Mouse (Mus musculus) embryonic facial prominence, embryonic 10.5 days (tissue): ENCODE measurements around the gene Ccl22. TPM values are rescaled to one million over a fixed set of nuclear protein-coding genes. Genes with fewer than 3 reads are reported as not detected.

Experiments used
- DNase-seq: peaks from one replicate; pipeline ENCODE4 v3.0.0-alpha.2; 2017; ENCODE audit warnings: low spot score
- H3K27ac ChIP-seq: fragments of 300-500 bp; sonication (generic); replicated peaks from 2 replicates; pipeline ENCODE4 v1.5.1; 2016; ENCODE audit warnings: mild to moderate bottlenecking
- H3K27me3 ChIP-seq: fragments of 300-500 bp; sonication (generic); replicated peaks from 2 replicates; pipeline ENCODE4 v1.6.1; 2016; ENCODE audit warnings: low read depth, mild to moderate bottlenecking; ENCODE audit not compliant: poor library complexity, severe bottlenecking
- H3K36me3 ChIP-seq: fragments of 300-500 bp; sonication (generic); replicated peaks from 2 replicates; pipeline ENCODE4 v1.6.1; 2016; ENCODE audit warnings: mild to moderate bottlenecking, moderate library complexity
- H3K4me1 ChIP-seq: fragments of 300-500 bp; sonication (generic); 2 replicates; pipeline ENCODE4 v1.6.1; 2016
- H3K4me3 ChIP-seq: fragments of 300-500 bp; sonication (generic); 2 replicates; pipeline ENCODE4 v1.5.1; 2016; ENCODE audit warnings: mild to moderate bottlenecking, moderate library complexity
- H3K9me3 ChIP-seq: fragments of 300-500 bp; sonication (generic); 2 replicates; pipeline ENCODE4 v1.6.1; 2016; ENCODE audit warnings: mild to moderate bottlenecking
- WGBS: fragments of 180-500 bp; shearing (Covaris S2); methylation state at CpG from one replicate; pipeline ENCODE4 v1.1.7; 2016; 5-methylcytosine and 5-hydroxymethylcytosine counted together
- polyA plus RNA-seq: library from polyadenylated mRNA; unstranded; fragments of >200 nt; fragmentation: Nextera tagmentation; extraction: Ambion mirVana; gene quantifications from 2 replicates; pipeline ENCODE4 v1.2.1, GENCODE M21; 2016

Gene Ccl22
- polyA plus RNA-seq, result not detected in 2 replicates

DNA sequence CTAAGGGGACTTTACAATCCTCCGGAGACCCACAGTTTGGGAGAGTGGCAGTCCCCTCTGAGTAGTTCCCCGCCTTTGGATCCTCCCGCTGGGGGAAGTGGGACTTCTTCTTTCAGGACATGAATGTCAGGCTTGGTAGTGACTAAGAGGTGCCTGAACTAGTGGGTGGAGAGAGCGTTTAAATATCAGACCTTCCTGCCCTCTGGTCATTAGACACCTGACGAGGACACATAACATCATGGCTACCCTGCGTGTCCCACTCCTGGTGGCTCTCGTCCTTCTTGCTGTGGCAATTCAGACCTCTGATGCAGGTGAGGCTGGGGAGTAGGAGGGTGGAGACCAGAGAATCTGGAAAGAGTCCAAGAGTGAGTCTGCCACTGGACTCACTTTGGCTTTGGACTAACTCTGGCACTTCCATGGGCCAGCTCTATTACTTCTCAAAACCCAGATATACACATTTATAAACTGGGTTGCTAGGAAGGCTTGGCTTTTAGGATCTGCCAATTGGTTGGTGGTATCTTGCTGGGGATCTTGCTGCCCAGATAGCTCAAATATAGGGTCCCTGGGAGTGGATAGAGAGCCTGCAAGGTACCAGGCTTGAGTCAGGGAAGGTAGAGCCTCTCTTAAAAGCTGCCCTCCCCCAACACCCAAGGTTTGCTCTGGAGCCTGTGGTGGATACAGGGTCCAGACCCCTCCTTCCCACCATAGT lies at the start of gene Ccl22:
Ccl22 (plus strand) TSS at position 115 of the 709 bp plus-strand sequence.
- Histone ChIP-seq H3K36me3 (no peaks in the 10 kb centered on the region), H3K4me1 (no peaks in the 10 kb centered on the region), H3K27me3 (no peaks in the 10 kb centered on the region), H3K27ac (no peak within 1 kb of the TSS), H3K9me3 (no peaks in the 10 kb centered on the region), H3K4me3 (no peak within 1 kb of the TSS)
- 90% methylated on average over 7 of the region's 7 CpGs for WGBS
- DNase-seq, result no peak

- WGBS, result under 1% methylated on average over 41 of the region's 41 CpGs
- Histone ChIP-seq H3K9me3 (no peaks in the 10 kb centered on the region), H3K27ac (no peak within 1 kb of the TSS), H3K4me3 (peak within 1 kb of the TSS; percentile 57), H3K36me3 (no peaks in the 10 kb centered on the region), H3K27me3 (peaks cover 76% of the 10 kb centered on the region), H3K4me1 (peaks cover 17% of the 10 kb centered on the region)
- peak; percentile 73 for DNase-seq
Measured at GRCm38 (mm10) chr8:94695994-94696384, 49.4 kb upstream of the Ccl22 start, which contains the start of gene Pllp. TSS of gene Pllp (minus strand) at chr8:94696278.

- Histone ChIP-seq H3K27me3 (peaks cover 76% of the 10 kb centered on the region), H3K4me3 (peak overlapping the region; percentile 57; the same call in 1 of the 2 replicates), H3K36me3 (no peaks in the 10 kb centered on the region), H3K27ac (no peak overlapping the region), H3K4me1 (peaks cover 17% of the 10 kb centered on the region), H3K9me3 (no peaks in the 10 kb centered on the region)
- WGBS, result 63% methylated on average over 3 of the region's 3 CpGs
- DNase-seq, result no peak
Measured at GRCm38 (mm10) chr8:94696566-94696965, 48.8 kb upstream of the Ccl22 start.

- Histone ChIP-seq H3K9me3 (no peaks in the 10 kb centered on the region), H3K27me3 (peaks cover 63% of the 10 kb centered on the region), H3K4me1 (peaks cover 20% of the 10 kb centered on the region), H3K36me3 (no peaks in the 10 kb centered on the region), H3K4me3 (no peak overlapping the region), H3K27ac (no peak overlapping the region)
- 79% methylated on average over 6 of the region's 6 CpGs for WGBS
- peak; percentile 4 for DNase-seq
Measured at GRCm38 (mm10) chr8:94697956-94698355, 47.4 kb upstream of the Ccl22 start.

DNA sequence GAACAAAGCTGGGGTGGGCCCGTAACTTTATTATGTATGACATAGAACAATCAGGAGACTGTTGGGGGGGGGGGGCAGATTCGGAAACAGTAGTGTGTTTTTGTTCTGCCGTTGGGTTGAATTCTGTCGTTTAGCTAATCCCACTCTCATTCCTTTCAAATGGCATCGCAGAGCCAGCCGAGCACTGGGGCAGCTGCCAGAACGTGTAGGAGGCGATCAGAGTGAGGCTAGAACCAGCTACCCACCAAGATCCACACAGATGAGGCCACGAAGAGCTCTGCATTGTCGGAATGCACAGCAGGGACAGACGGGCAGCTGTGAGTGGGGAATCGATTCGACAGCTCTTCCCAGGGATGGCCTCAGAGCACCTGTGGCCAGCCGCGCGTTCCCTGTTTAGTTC lies 46.0 kb upstream of the Ccl22 start:
- H3K4me1 ChIP-seq, result peaks cover 20% of the 10 kb centered on the region
- no peak overlapping the region for H3K27ac ChIP-seq
- WGBS, result 70% methylated on average over 16 of the region's 16 CpGs
- no peak overlapping the region for H3K4me3 ChIP-seq
- no peaks in the 10 kb centered on the region for H3K9me3 ChIP-seq
- peaks cover 49% of the 10 kb centered on the region for H3K27me3 ChIP-seq
- no peaks in the 10 kb centered on the region for H3K36me3 ChIP-seq
- peak; percentile 6 for DNase-seq

DNA sequence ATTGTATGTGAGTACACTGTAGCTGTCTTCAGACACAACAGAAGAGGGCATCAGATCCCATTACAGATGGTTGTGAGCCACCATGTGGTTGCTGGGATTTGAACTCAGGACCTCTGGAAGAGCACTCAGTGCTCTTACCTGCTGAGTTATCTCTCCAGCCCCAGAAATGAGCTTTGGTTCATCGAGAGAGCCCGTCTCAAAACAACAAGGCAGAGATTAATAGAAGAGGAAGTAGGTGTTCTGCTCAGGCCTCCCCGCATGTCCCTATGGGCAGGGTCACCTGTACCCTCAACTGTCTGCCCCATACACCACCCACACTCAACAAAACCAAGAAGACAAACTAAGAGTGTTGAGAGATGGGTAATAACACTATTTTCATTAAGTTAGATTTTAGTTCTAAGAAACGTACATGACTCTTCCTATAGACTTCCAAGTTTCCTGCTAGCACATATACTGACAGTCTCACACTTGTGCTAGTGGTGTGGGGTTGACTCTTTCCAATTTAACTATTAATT lies 44.9 kb upstream of the Ccl22 start:
- DNase-seq, result peak; percentile 3
- WGBS, result 91% methylated on average over 4 of the region's 4 CpGs

DNA sequence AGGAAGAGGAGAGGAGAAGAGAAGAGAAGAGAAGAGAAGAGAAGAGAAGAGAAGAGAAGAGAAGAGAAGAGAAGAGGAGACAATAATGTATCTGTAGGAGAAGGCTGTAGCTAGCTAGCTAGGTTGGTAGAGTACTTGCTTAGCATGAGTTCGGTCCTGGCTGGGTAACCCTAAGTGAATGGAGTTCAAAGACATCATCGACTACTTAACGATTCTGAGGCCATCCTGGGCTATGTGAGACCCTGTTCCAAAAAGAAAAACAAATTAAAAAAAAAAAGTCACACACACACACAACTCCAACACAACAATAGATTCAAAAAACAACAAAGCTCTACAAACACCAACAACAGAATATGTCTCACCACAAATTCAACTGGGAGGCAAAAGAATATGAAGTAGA lies 43.2 kb upstream of the Ccl22 start:
- H3K36me3 ChIP-seq, result no peaks in the 10 kb centered on the region
- 71% methylated on average over 3 of the region's 3 CpGs for WGBS
- peaks cover 8% of the 10 kb centered on the region; the same call in 1 of the 2 replicates for H3K4me1 ChIP-seq
- no peaks in the 10 kb centered on the region for H3K9me3 ChIP-seq
- DNase-seq, result no peak
- peak overlapping the region; percentile 60 for H3K4me3 ChIP-seq
- H3K27me3 ChIP-seq, result peaks cover 26% of the 10 kb centered on the region
- no peak overlapping the region for H3K27ac ChIP-seq

More for the DNA sequence above, 44.9 kb upstream of the Ccl22 start:
- H3K27me3 ChIP-seq, result peaks cover 43% of the 10 kb centered on the region
- H3K36me3 ChIP-seq, result no peaks in the 10 kb centered on the region
- H3K27ac ChIP-seq, result no peak overlapping the region
- H3K4me3 ChIP-seq, result no peak overlapping the region
- peaks cover 12% of the 10 kb centered on the region for H3K4me1 ChIP-seq
- no peaks in the 10 kb centered on the region for H3K9me3 ChIP-seq

DNA sequence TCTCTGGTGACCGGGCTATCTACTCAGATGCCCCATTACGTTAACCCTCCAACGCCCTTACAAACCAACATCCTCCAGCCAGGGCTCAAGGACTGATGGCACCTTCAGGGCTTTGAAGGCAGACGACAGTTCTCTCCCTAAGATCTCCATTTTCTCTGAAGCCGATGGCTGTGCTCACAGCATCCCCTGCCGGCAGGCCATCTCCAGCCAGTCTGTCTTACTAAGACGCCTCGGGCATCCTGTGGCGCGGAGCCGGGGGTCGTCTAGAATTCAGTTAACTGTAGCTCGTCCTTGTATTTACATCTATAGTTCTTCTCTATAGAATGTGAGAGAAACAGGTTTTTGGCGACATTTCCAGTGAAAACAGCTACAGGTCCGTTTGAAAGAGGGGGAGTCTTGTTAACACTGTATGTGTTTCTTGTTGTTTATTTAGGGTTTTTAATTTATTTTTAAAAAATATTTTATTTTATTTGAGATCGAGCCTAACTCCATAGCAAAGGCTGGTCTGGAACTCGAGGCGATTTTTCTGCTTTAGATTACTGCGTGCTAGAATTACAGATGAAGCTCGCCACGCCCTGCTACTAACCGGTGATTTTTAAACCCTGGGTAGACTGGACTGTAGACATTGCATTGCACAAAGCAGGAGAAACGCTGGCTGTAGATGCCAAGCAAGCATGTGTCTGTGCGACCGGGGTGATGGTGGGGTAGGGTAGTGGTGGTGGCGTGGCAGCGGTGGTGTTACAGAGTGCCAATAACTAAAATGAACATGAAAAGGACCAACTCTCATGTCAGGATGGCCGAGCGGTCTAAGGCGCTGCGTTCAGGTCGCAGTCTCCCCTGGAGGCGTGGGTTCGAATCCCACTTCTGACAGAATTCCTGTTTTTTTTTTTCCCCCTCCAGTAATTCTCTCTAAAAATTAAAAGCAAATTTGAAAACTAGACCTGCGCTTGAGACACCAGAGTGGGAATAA lies 42.3 kb upstream of the Ccl22 start:
- Histone ChIP-seq H3K36me3 (no peaks in the 10 kb centered on the region), H3K4me3 (peak overlapping the region; percentile 60), H3K4me1 (peaks cover 11% of the 10 kb centered on the region; the same call in 1 of the 2 replicates), H3K27ac (peak overlapping the region; percentile 40), H3K9me3 (no peaks in the 10 kb centered on the region), H3K27me3 (peaks cover 16% of the 10 kb centered on the region)
- DNase-seq, result peak; percentile 89
- WGBS, result under 1% methylated on average over 35 of the region's 35 CpGs

GRCm38 (mm10) chr8:94703972-94704668 lies 41.3 kb upstream of the Ccl22 start:
- Histone ChIP-seq H3K9me3 (no peaks in the 10 kb centered on the region), H3K4me3 (peak overlapping the region; percentile 60), H3K36me3 (no peaks in the 10 kb centered on the region), H3K4me1 (peaks cover 11% of the 10 kb centered on the region; the same call in 1 of the 2 replicates), H3K27me3 (peaks cover 11% of the 10 kb centered on the region; the same call in 1 of the 2 replicates), H3K27ac (no peak overlapping the region; the same call in 1 of the 2 replicates)
- under 1% methylated on average over 35 of the region's 35 CpGs for WGBS
- DNase-seq, result peak; percentile 96

GRCm38 (mm10) chr8:94704669-94704984 lies 40.8 kb upstream of the Ccl22 start:
- 19% methylated on average over 9 of the region's 9 CpGs for WGBS
- H3K4me1 ChIP-seq, result peaks cover 11% of the 10 kb centered on the region; the same call in 1 of the 2 replicates
- peak overlapping the region; percentile 60 for H3K4me3 ChIP-seq
- H3K27me3 ChIP-seq, result peaks cover 6% of the 10 kb centered on the region; the same call in 1 of the 2 replicates
- DNase-seq, result no peak
- H3K36me3 ChIP-seq, result no peaks in the 10 kb centered on the region
- H3K27ac ChIP-seq, result no peak overlapping the region
- no peaks in the 10 kb centered on the region for H3K9me3 ChIP-seq

GRCm38 (mm10) chr8:94705581-94706245 lies 39.7 kb upstream of the Ccl22 start:
- Histone ChIP-seq H3K27me3 (0 out of 2 replicates have a peak, but pooled peaks cover 5% of the 10 kb centered on the region), H3K27ac (no peak overlapping the region), H3K36me3 (no peaks in the 10 kb centered on the region), H3K4me1 (peaks cover 11% of the 10 kb centered on the region; the same call in 1 of the 2 replicates), H3K4me3 (no peak overlapping the region), H3K9me3 (no peaks in the 10 kb centered on the region)
- no peak for DNase-seq
- 87% methylated on average over 10 of the region's 10 CpGs for WGBS
